Mouse (Mus musculus) liver (tissue): ENCODE results near the gene Fbxo45.

Experiments
- DNase-seq: peaks from one replicate; pipeline ENCODE4 v3.0.0-alpha.2; 2020; ENCODE audit warnings: mixed read lengths

The Fbxo45 gene

GRCm38 (mm10) chr16:32201004-32201325, 46.0 kb downstream of the Fbxo45 start:
- no peak for DNase-seq

- DNase-seq, result no peak
Measured at GRCm38 (mm10) chr16:32200256-32201003, 46.5 kb downstream of the Fbxo45 start.

- DNase-seq, result peak; percentile 43
Measured at GRCm38 (mm10) chr16:32190011-32190441, 56.9 kb downstream of the Fbxo45 start.

- peak; percentile 46 for DNase-seq
Measured at GRCm38 (mm10) chr16:32189109-32189508, 57.8 kb downstream of the Fbxo45 start.

GRCm38 (mm10) chr16:32186056-32186455, 60.9 kb downstream of the Fbxo45 start:
- no peak for DNase-seq
